Mouse (Mus musculus) G1E (cell line): ENCODE measurements around the gene Plod1. TPM values are rescaled to one million over a fixed set of nuclear protein-coding genes. Genes with fewer than 3 reads are reported as not detected.

ENCODE experiments used
- ATAC-seq: 2 replicates; pipeline ENCODE4 v1.8.0; 2016; ENCODE audit warnings: mild to moderate bottlenecking; ENCODE audit not compliant: insufficient number of reproducible peaks, poor library complexity, low FRiP score, severe bottlenecking; ENCODE audit errors: extremely low read depth
- DNase-seq: peaks from one replicate; pipeline ENCODE4 v3.0.0; 2012; ENCODE audit warnings: low spot score
- H3K27me3 ChIP-seq: 2 replicates; pipeline ENCODE4 v1.6.1; 2012; ENCODE audit warnings: mild to moderate bottlenecking, low read length, inconsistent platforms; ENCODE audit not compliant: insufficient read depth
- H3K36me3 ChIP-seq: replicated peaks from 2 replicates; pipeline ENCODE3; 2012; ENCODE audit warnings: mild to moderate bottlenecking, inconsistent platforms
- H3K4me1 ChIP-seq: 2 replicates; pipeline ENCODE4 v1.6.1; 2012; ENCODE audit warnings: low read depth, low read length, inconsistent platforms, mixed read lengths; ENCODE audit not compliant: insufficient read depth
- H3K4me3 ChIP-seq: 2 replicates; pipeline ENCODE4 v1.5.1; 2012; ENCODE audit warnings: low read depth, mild to moderate bottlenecking, inconsistent platforms, low read length, moderate library complexity, mixed read lengths
- H3K9me3 ChIP-seq: replicated peaks from 2 replicates; pipeline ENCODE4 v1.6.1; 2012; ENCODE audit warnings: inconsistent platforms
- CTCF ChIP-seq: IDR thresholded peaks from 2 replicates; pipeline ENCODE4 v1.5.1; 2012; ENCODE audit warnings: low read depth, low read length, inconsistent platforms, mixed read lengths
- GATA1 ChIP-seq: IDR thresholded peaks from 2 replicates; pipeline ENCODE4 v1.6.1; 2012; ENCODE audit warnings: borderline replicate concordance, low read length, inconsistent platforms, mixed read lengths
- GATA2 ChIP-seq: IDR thresholded peaks from 2 replicates; pipeline ENCODE4 v1.6.1; 2012; ENCODE audit warnings: low read depth, low read length, inconsistent platforms, borderline replicate concordance
- POLR2AphosphoS5 ChIP-seq: IDR thresholded peaks from 2 replicates; pipeline ENCODE4 v1.6.1; 2012; ENCODE audit warnings: low read depth, low read length, inconsistent platforms; ENCODE audit not compliant: insufficient replicate concordance
- TAL1 ChIP-seq: conservative IDR thresholded peaks from 2 replicates; pipeline ENCODE4 v1.6.1; 2012; ENCODE audit warnings: low read depth, low read length, inconsistent platforms, mixed read lengths
- polyA plus RNA-seq: library from polyadenylated mRNA; stranded (reverse); fragments of >175 nt; gene quantifications from 2 replicates; pipeline ENCODE4 v1.2.3, GENCODE M21; 2012
- total RNA-seq, 2 experiments: library from RNA; stranded (forward) in 1 of 2; stranded (reverse) in 1 of 2; fragments of 200-1000 nt in 1 of 2; fragments of >200 nt in 1 of 2; fragmentation: Nextera tagmentation in 1 of 2; gene quantifications; 2 replicates each; pipeline ENCODE4 v1.2.3; 2014 to 2017

The Plod1 gene
- total and polyA plus RNA-seq, 3 experiments: 0.90 to 4.6 (median 2.3) TPM

DNA sequence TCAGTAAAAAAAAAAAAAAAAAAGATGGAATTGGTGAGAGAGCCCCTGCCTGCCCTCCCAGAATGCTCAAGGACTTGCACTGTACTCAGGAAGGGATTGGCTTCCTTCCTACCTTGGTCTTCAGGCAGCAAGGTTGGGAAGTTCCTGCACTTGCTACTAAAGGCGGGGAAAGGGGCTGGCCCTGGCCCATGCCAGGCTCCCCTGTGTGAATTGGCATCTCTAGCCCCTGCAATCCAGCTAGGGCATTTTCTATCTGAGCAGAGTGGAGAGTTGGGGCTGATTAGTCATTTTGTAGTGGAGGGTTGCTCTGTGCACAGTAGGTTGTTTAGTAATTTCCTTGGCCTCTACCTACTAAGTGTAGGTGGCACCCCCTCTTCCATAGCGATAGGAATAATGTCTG lies 32.2 kb upstream of the Plod1 start:
- Histone ChIP-seq H3K27me3 (peaks cover 10% of the 10 kb centered on the region; the same call in 1 of the 2 replicates), H3K9me3 (no peaks in the 10 kb centered on the region), H3K4me3 (no peak overlapping the region), H3K4me1 (no peaks in the 10 kb centered on the region), H3K36me3 (no peaks in the 10 kb centered on the region)
- TF ChIP-seq CTCF (no peak), GATA2 (no peak), TAL1 (no peak), POLR2AphosphoS5 (no peak), GATA1 (no peak)
- ATAC-seq: no peak
- DNase-seq: no peak

DNA sequence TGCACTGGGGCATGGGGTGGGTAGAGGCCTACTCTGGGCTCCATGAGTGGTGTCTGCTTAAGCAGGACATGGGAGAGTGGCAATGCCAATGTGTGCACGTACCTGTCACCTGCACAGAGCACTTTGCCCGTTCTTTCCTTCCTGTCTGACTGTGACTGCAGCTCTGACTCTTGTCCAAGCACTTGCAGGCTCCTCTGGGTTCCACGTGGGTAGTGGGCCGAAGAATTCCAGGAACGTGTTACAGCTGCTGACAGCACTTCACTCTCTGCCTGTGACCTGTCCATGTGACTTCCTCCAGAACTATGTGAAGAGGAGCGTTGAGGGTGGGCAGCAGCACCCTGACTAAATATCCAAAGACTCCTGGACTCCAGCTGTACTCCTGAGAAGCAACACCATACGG lies 29.1 kb upstream of the Plod1 start:
- peaks cover 1% of the 10 kb centered on the region for H3K4me1 ChIP-seq
- DNase-seq (no peak), ATAC-seq (no peak)
- no peak overlapping the region for H3K4me3 ChIP-seq
- no peak for TF ChIP-seq TAL1
- no peaks in the 10 kb centered on the region for H3K9me3 ChIP-seq
- no peaks in the 10 kb centered on the region for H3K36me3 ChIP-seq
- H3K27me3 ChIP-seq: peaks cover 17% of the 10 kb centered on the region; the same call in 1 of the 2 replicates

DNA sequence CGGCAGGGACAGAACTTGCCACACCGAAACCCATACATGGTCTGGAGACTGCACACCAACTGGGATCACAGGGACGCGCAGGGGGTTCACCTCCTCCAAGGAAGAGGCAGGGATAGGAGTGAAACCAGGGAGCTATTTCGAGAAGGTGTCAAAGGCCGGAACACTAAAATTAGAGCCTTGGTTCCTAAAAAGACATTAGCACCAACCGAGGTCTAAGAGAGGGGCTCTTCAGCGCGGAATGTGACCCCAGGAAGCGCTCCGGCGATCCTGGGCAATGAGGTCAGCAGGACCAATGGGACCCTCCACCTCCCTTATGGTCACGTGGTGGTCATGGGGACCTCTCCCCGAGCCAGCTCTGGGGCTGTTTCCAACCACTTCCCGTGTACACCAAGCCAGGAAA lies 27.1 kb upstream of the Plod1 start:
- ATAC-seq: no peak
- TF ChIP-seq CTCF (no peak), GATA1 (no peak), GATA2 (no peak), TAL1 (no peak), POLR2AphosphoS5 (no peak)
- no peaks in the 10 kb centered on the region for H3K9me3 ChIP-seq
- H3K4me1 ChIP-seq: peaks cover 4% of the 10 kb centered on the region
- peaks cover 15% of the 10 kb centered on the region; the same call in 1 of the 2 replicates for H3K27me3 ChIP-seq
- no peak for DNase-seq
- H3K36me3 ChIP-seq: no peaks in the 10 kb centered on the region
- no peak overlapping the region for H3K4me3 ChIP-seq

DNA sequence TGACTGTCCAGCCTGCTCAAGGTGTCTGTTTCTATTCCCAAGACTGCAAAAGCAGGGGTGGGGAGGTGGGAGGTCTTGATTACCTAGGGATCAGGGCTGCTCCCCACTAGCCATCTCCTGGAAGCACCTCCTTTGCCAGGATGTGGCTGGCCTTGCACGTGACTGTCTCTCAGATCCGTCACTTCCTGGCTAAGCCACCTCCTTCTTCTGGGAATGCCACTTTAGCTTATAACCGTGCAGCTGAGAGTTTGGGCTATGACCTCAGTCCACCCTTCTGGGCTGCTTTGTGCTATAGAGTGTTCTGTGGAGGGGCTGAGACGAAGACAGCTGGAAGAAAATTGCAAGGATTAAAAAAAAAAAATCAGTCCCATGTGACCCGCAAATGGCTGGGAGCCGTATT lies 26.2 kb upstream of the Plod1 start:
- ATAC-seq: no peak
- no peak for DNase-seq
- TF ChIP-seq GATA2 (no peak), CTCF (no peak), POLR2AphosphoS5 (no peak), GATA1 (no peak), TAL1 (no peak)
- no peaks in the 10 kb centered on the region for H3K36me3 ChIP-seq
- peaks cover 15% of the 10 kb centered on the region; the same call in 1 of the 2 replicates for H3K27me3 ChIP-seq
- H3K4me3 ChIP-seq: no peak overlapping the region
- H3K4me1 ChIP-seq: peaks cover 4% of the 10 kb centered on the region
- H3K9me3 ChIP-seq: no peaks in the 10 kb centered on the region

DNA sequence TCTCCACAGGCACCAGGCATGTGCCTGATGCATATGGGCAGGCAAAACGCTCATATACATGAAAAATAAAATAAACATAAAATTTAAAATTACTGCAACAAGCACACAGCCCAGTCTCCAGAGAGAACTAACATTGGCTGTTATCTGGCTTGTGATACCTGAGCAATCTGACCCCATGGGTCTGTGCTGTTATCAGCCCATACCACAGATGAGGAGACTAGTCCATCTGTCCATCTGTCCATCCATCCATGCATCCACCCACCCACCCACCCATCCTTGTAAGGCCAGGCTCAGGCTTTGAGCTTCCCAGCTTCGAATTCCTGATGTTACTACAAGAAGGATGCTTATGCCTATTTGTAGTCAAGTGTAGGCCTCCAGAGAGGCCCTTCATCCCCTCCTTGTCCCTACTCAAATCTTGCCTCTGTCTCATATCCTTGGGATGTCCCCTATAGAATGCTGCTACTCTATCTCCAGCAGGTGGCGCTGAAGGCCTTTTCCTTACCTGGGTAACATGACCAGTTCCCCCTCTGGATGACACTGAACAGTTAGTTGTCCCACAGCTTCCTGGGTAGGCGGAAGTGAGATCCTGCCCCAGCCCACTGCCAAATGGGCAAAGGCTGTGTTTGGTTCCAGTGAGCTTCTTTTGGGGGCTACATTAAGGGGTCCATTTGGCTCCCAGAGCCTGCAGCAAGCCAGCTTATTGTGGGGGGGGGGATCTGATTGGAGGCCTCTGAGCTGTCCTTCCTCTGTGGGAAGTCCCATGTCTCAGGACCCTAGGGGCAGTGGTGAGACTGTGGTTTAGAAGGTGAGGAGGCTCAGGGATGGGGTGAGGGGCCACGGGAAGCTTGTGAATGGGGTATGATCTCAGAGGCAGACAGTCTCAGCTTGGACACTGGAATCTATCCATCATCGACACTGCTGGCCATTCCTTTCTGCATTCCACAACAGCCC lies 23.6 kb upstream of the Plod1 start:
- DNase-seq (peak; percentile 70), ATAC-seq (peak; percentile 84)
- Histone ChIP-seq H3K9me3 (no peaks in the 10 kb centered on the region), H3K36me3 (no peaks in the 10 kb centered on the region), H3K4me3 (peak overlapping the region; percentile 25; the same call in 1 of the 2 replicates), H3K27me3 (peaks cover 10% of the 10 kb centered on the region; the same call in 1 of the 2 replicates), H3K4me1 (peaks cover 4% of the 10 kb centered on the region)
- no peak for TF ChIP-seq GATA2
- no peak for TF ChIP-seq POLR2AphosphoS5
- TF ChIP-seq CTCF: peak; percentile 39

DNA sequence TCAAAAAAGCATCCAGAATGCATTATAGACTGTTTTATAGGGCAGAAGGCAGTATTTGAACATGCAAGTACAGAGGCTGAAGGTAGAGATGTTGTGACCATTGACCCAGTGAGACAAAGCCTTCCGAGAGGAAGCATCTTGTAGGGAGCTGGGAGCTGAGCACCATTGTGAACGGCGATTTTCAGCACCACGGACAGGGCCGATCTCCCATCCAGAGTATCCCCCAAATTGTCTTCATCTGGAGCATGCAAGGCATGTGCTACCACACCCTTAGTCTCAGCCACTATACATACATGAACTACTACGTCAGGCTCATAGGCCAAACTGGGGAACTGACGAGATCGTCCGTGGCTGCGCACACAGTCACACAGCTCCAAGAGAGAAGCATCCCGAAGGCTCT lies 20.6 kb upstream of the Plod1 start:
- TF ChIP-seq CTCF (no peak), GATA1 (no peak), POLR2AphosphoS5 (no peak), TAL1 (no peak), GATA2 (no peak)
- Histone ChIP-seq H3K9me3 (no peaks in the 10 kb centered on the region), H3K4me3 (no peak overlapping the region), H3K4me1 (peaks cover 4% of the 10 kb centered on the region), H3K27me3 (0 out of 2 replicates have a peak, but pooled peaks cover 3% of the 10 kb centered on the region), H3K36me3 (peaks cover 2% of the 10 kb centered on the region)
- ATAC-seq (no peak), DNase-seq (peak; percentile 26)

DNA sequence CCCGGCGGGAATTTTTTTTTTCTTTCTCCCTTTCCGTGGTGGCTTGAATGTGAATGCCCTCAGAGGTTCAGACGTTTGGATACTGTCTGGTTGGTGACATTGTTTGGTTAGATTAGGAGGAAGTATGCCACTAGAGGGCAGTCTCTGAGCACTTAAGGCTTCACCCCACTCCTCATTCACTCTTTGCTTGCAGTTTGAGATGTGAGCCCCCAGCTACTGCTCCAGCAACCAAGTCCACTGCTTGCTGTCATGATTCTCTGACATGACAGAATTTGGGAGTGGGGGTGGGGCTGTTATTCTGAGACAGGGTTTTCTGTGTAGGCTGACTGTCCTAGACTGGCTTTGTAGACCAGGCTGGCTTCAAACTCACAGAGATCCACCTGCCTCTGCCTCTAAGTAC lies 17.0 kb upstream of the Plod1 start:
- peak; percentile 45 for DNase-seq
- Histone ChIP-seq H3K4me1 (no peaks in the 10 kb centered on the region), H3K27me3 (no peaks in the 10 kb centered on the region), H3K36me3 (peaks cover 26% of the 10 kb centered on the region), H3K9me3 (no peaks in the 10 kb centered on the region), H3K4me3 (no peak overlapping the region)
- TF ChIP-seq TAL1 (no peak), CTCF (peak; percentile 28; the same call in 1 of the 2 replicates), GATA2 (no peak)
- peak; percentile 42; the same call in 1 of the 2 replicates for ATAC-seq
